Mouse (Mus musculus) liver, embryonic 11.5 days (tissue): ENCODE measurements at regions not wholly inside any gene's neighbourhood (a gene's known extent, or its start where the extent isn't known, plus 50 kb on each side); places are given as distances from the start of the nearest gene placed in this dataset.

Source experiments
- ATAC-seq: fragments of 200-750 bp; cut with Nextera tagmentation; replicated peaks from 2 replicates; pipeline ENCODE4 v1.8.0; 2017; ENCODE audit warnings: moderate number of reproducible peaks, mild to moderate bottlenecking, moderate TSS enrichment, moderate library complexity; ENCODE audit not compliant: low FRiP score
- DNase-seq: peaks from one replicate; pipeline ENCODE4 v3.0.0-alpha.2; 2017; ENCODE audit warnings: low spot score
- H3K27ac ChIP-seq: fragments of 300-500 bp; sonication (generic); 2 replicates; pipeline ENCODE4 v1.5.1; 2014; ENCODE audit warnings: mild to moderate bottlenecking, low read depth, low read length, control low read depth
- H3K27me3 ChIP-seq: fragments of 300-500 bp; sonication (generic); replicated peaks from 2 replicates; pipeline ENCODE4 v1.6.1; 2014; ENCODE audit warnings: low read length, mixed read lengths; ENCODE audit not compliant: control insufficient read depth, insufficient read depth
- H3K36me3 ChIP-seq: fragments of 300-500 bp; sonication (generic); 2 replicates; pipeline ENCODE4 v1.6.1; 2014; ENCODE audit warnings: mild to moderate bottlenecking, low read length, moderate library complexity, mixed read lengths; ENCODE audit not compliant: control insufficient read depth, insufficient read depth
- H3K4me1 ChIP-seq: fragments of 300-500 bp; sonication (generic); replicated peaks from 2 replicates; pipeline ENCODE4 v1.6.1; 2014; ENCODE audit warnings: low read length, mixed read lengths; ENCODE audit not compliant: control insufficient read depth, insufficient read depth
- H3K4me2 ChIP-seq: fragments of 300-500 bp; sonication (generic); 2 replicates; pipeline ENCODE4 v1.6.1; 2014; ENCODE audit warnings: mild to moderate bottlenecking, control low read depth, moderate library complexity
- H3K4me3 ChIP-seq: fragments of 300-500 bp; sonication (generic); 2 replicates; pipeline ENCODE4 v1.5.1; 2014; ENCODE audit warnings: low read depth, low read length, control low read depth
- H3K9ac ChIP-seq: fragments of 300-500 bp; sonication (generic); 2 replicates; pipeline ENCODE4 v1.6.1; 2014; ENCODE audit warnings: low read depth, low read length, control low read depth
- H3K9me3 ChIP-seq: fragments of 300-500 bp; sonication (generic); 2 replicates; pipeline ENCODE4 v1.6.1; 2016; ENCODE audit warnings: low read length, inconsistent platforms, mixed read lengths; ENCODE audit not compliant: control insufficient read depth
- WGBS: fragments of 180-500 bp; shearing (Covaris S2); extraction: QIAGEN DNeasy Blood & Tissue Kit; methylation state at CpG from one replicate; pipeline ENCODE4 v1.1.7; 2014; 5-methylcytosine and 5-hydroxymethylcytosine counted together

DNA sequence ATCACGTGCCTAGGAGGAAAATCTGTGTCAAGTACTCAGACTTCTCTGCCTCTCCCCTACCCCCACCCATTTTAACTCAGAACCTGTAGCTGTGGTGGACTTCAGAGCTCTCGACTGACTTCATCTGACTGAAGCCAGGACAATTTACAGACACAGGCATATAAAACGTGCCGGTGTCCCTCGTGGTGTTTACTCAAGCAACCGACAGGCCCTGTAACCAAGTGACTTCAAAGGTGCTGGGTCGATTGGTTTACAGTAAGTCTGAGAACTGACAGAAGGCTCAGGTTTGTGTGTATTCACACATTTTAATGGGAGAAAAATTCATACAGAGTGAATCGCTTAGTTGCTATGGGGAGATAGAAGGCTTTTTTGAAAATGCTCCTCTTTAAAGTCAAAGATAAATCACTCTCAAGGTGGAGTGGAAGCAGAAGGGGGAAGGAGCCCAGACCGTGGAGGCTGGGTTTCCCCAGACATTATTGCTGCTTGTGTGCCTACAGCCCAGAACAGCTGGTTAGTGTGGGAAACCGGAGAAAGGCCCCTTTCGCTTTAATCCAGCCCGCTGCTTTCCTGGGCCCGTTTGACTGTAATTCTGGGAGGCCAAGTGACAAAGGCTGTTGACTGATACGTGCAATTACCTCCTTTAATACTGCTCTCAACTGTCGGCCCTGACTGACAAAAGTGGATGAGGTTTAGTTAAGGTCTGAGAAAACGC, 218.6 kb downstream of the Sox2 start:
- Histone ChIP-seq H3K9ac (no peak overlapping the region), H3K27me3 (no peaks in the 10 kb centered on the region), H3K36me3 (no peaks in the 10 kb centered on the region), H3K4me2 (no peak overlapping the region), H3K27ac (no peak overlapping the region), H3K4me3 (no peak overlapping the region), H3K9me3 (no peaks in the 10 kb centered on the region), H3K4me1 (no peaks in the 10 kb centered on the region)
- WGBS, result 43% methylated on average over 16 of the region's 16 CpGs
- ATAC-seq (no peak), DNase-seq (no peak)

DNA sequence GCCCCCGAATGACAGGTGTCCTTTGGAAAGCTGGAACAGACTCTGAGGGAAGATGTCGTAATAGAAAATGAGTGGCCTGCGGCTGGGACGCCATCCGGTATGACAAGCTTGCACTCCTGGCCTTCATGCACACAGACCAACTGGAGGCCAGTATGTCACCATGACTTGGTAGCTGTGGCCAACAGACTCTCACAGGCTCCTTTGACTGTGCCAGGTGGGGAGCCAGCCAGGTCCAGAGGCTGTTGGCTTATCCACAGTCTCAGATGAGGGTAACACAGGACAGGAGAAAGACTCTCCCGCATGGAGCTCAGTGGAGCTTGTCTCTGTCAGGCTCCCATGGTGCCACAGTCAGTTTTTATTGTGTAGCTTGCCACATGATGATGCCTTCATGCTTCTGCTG, 219.7 kb downstream of the Sox2 start:
- Histone ChIP-seq H3K4me1 (no peaks in the 10 kb centered on the region), H3K4me2 (no peak overlapping the region), H3K36me3 (no peaks in the 10 kb centered on the region), H3K9ac (no peak overlapping the region), H3K27me3 (no peaks in the 10 kb centered on the region), H3K4me3 (no peak overlapping the region), H3K27ac (no peak overlapping the region), H3K9me3 (no peaks in the 10 kb centered on the region)
- DNase-seq (no peak), ATAC-seq (no peak)
- 89% methylated on average over 6 of the region's 6 CpGs for whole genome bisulfite sequencing

DNA sequence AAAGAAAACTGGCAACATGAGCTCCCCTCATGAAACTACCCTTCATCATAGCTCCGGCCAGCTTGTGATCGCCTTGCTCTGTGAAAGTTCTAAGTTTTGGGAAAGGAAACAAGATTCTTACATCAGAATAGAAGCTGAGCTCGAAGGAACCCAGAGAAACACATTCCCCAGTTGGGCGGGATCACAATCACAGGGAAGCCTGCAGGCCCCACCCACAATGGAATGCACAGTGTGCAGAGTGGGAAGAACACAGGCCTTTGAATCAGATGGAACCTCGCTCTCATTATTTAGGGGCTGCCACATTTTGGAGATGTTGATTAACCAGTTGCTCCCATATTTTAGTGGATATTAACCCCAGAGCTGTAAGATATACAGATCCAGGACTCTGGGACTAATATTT, 234.9 kb downstream of the Sox2 start:
- Histone ChIP-seq H3K27me3 (no peaks in the 10 kb centered on the region), H3K27ac (no peak overlapping the region), H3K36me3 (no peaks in the 10 kb centered on the region), H3K9ac (no peak overlapping the region), H3K4me3 (no peak overlapping the region), H3K9me3 (no peaks in the 10 kb centered on the region), H3K4me2 (no peak overlapping the region), H3K4me1 (no peaks in the 10 kb centered on the region)
- no peak for DNase-seq
- 77% methylated on average over 5 of the region's 5 CpGs for WGBS
- ATAC-seq, result no peak

DNA sequence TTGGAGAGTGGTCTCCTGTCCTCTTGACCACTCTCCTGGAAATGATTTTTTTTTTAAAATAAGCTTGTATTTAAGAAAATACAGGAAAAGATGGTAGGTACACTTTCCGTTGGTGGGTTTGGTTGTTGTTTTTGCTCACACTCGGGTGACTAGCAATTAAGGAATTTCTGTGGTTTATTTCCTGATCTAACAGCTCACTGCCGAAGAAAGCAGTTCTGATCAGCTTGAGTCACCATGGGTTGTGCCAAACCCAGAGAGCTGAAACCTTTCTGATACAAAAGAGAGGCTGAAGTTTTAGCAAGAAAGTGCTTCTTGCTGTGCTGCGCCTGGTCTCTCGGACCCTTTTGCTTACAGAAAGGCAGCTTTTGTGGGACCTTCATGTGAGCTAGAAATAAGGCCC, 243.2 kb downstream of the Sox2 start:
- no peaks in the 10 kb centered on the region for H3K27me3 ChIP-seq
- H3K9me3 ChIP-seq, result no peaks in the 10 kb centered on the region
- ATAC-seq (no peak), DNase-seq (no peak)
- H3K27ac ChIP-seq, result no peak overlapping the region
- WGBS, result 87% methylated on average over 5 of the region's 5 CpGs
- H3K4me2 ChIP-seq, result no peak overlapping the region
- no peak overlapping the region for H3K4me3 ChIP-seq
- H3K36me3 ChIP-seq, result no peaks in the 10 kb centered on the region
- H3K9ac ChIP-seq, result no peak overlapping the region
- no peaks in the 10 kb centered on the region for H3K4me1 ChIP-seq

DNA sequence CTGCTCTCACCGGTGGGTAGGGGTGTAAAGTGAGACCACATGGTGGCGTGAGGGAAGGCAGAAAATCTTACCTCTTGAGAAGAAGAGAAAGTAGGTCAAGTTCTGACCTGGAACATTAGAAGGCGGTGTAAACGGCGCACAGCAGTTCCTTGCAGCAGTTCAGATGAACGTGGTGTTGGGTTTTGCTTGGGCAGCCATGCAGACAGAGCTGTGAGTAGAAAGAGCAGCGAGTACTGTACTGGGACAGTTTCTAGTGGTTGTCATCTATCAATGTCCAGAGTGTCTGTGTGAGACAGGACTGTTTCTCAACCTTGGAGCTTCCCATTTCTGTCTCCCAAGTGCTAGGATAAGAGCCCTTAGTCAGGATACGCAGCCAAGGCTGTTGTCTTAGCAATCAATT, 252.9 kb downstream of the Sox2 start:
- WGBS, result 77% methylated on average over 8 of the region's 8 CpGs
- Histone ChIP-seq H3K9me3 (no peaks in the 10 kb centered on the region), H3K27me3 (no peaks in the 10 kb centered on the region), H3K4me2 (no peak overlapping the region), H3K27ac (no peak overlapping the region), H3K4me3 (no peak overlapping the region), H3K4me1 (no peaks in the 10 kb centered on the region), H3K36me3 (no peaks in the 10 kb centered on the region), H3K9ac (no peak overlapping the region)
- no peak for DNase-seq
- ATAC-seq, result no peak

DNA sequence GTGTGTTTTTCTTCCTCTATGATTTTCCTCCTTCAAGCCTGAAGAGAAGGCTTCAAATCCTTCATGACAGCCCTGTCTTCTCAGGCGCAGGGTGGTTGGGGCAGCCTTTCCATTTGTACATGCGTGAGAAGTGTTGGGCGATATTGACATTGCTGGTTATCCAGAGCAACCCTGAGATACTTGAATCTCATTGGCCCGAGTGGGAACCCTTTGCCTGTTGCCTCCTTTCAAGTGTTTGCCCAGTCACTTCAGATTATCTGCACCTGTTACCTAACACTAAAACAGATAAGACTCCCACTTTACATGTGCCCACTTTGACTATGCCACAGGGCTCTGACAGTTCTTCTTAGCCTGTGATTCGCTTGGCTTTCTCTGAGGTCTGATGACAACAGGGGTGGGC, 258.3 kb downstream of the Sox2 start:
- Histone ChIP-seq H3K27me3 (no peaks in the 10 kb centered on the region), H3K9ac (no peak overlapping the region), H3K27ac (no peak overlapping the region), H3K36me3 (no peaks in the 10 kb centered on the region), H3K9me3 (no peaks in the 10 kb centered on the region), H3K4me2 (no peak overlapping the region), H3K4me3 (no peak overlapping the region), H3K4me1 (no peaks in the 10 kb centered on the region)
- no peak for DNase-seq
- ATAC-seq, result no peak
- WGBS, result 75% methylated on average over 5 of the region's 5 CpGs

DNA sequence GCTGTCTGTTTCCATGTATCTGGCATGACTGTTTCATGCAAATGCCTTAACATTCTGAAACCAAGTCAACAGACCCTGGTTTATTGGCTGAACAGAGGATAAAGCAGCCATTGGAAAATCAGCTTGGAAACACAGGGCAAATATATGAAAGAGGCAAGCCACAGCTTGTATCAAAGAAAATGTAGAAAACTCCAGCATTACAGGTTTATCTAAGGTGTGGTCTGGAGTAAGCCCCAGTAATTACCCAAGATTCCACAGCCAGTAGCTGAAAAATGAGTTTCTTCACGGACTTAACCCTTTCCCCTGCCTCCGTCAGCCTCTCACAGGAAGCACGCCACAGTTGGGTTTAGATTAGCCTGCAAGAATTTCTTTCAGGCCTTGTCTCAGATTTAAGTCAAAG, 259.1 kb downstream of the Sox2 start:
- Histone ChIP-seq H3K4me3 (no peak overlapping the region), H3K9me3 (no peaks in the 10 kb centered on the region), H3K36me3 (no peaks in the 10 kb centered on the region), H3K4me1 (no peaks in the 10 kb centered on the region), H3K27ac (no peak overlapping the region), H3K4me2 (no peak overlapping the region), H3K27me3 (no peaks in the 10 kb centered on the region), H3K9ac (no peak overlapping the region)
- no peak for DNase-seq
- 51% methylated on average over 3 of the region's 3 CpGs for WGBS
- no peak for ATAC-seq

DNA sequence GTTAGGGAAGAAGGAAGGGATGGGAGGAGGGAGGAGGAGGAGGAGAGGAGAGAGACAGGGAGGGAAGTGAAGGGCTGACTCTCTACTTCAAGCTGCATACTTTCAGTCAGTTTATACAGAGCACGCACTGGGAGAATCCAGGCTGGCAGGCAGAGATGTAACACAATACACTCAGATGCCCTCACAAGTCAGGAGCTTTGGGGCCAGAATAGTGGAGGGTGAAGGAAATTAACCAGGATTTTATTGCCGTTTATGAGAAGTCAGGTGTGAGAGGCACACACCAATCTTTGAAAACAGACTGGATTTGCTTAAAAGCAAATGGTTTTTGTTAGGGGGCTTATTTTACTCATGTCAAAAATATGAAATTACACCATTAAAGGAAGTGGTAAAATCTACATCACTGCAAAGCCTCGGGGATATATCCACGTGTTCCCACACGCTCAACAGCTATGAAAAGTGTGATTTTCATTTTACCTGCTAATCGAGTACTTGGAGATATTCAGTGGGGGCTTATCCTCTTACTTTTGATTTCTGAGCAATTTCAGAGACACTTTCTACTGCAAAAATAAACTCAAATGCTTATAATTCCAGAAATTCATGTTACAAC, 268.2 kb downstream of the Sox2 start:
- H3K9ac ChIP-seq, result no peak overlapping the region
- no peaks in the 10 kb centered on the region for H3K9me3 ChIP-seq
- 71% methylated on average over 6 of the region's 6 CpGs for WGBS
- H3K4me1 ChIP-seq, result no peaks in the 10 kb centered on the region
- no peak for ATAC-seq
- H3K4me2 ChIP-seq, result no peak overlapping the region
- no peaks in the 10 kb centered on the region for H3K36me3 ChIP-seq
- no peak for DNase-seq
- H3K4me3 ChIP-seq, result no peak overlapping the region
- H3K27ac ChIP-seq, result no peak overlapping the region
- H3K27me3 ChIP-seq, result no peaks in the 10 kb centered on the region

DNA sequence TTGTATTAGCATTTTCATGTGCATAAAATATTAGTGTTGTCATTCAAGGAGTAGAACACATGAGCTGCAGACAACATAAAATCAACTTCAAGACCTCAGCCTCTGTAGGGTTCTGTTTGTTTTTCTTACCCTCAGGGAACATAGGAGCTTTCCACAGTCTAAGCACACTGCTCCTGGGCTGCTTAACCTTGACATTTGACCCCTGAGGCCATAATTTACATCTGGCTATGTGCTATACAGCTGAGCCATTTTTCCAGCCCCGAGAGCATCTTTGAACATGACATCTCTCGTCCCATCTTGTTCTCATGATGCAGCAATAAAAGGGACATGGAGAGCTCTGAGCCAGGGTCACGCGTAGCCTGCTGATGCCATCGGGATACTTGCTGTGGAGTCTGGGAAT, 270.3 kb downstream of the Sox2 start:
- ATAC-seq (no peak), DNase-seq (no peak)
- Histone ChIP-seq H3K36me3 (no peaks in the 10 kb centered on the region), H3K4me2 (no peak overlapping the region), H3K9me3 (no peaks in the 10 kb centered on the region), H3K4me3 (no peak overlapping the region), H3K27ac (no peak overlapping the region), H3K27me3 (no peaks in the 10 kb centered on the region), H3K4me1 (no peaks in the 10 kb centered on the region), H3K9ac (no peak overlapping the region)
- 83% methylated on average over 5 of the region's 5 CpGs for WGBS
